Mouse (Mus musculus): ENCODE measurements around the gene Tomm6. TPM values are rescaled to one million over a fixed set of nuclear protein-coding genes. Genes with fewer than 3 reads are reported as not detected.
A peak's percentile ranks its signal among the peaks of the same experiment; 100 is the strongest.
"Not testable (repeated sequence)": the region's sequence is repeated elsewhere in the genome, so short reads cannot be mapped to it uniquely, and the experiment has no call there.

The Tomm6 gene
- polyA plus RNA-seq, 1 experiment from 2014 or later = 327 TPM

GRCm38 (mm10) chr17:47664474-47664873 is 23.7 kb downstream of the Tomm6 start:
- H3K4me3 ChIP-seq = no peak overlapping the region
- H3K4me2 ChIP-seq (replicated peaks) = no peak overlapping the region
- H3K27ac ChIP-seq = no peak overlapping the region
- 88% methylated on average over 7 of the region's 7 CpGs for WGBS
- H3K27me3 ChIP-seq (replicated peaks) = no peaks in the 10 kb centered on the region
- H3K4me1 ChIP-seq = peaks cover 10% of the 10 kb centered on the region; the same call in 1 of the 2 replicates
- no peaks in the 10 kb centered on the region for H3K9me3 ChIP-seq
- H3K36me3 ChIP-seq = peaks cover 3% of the 10 kb centered on the region
- no peak for ATAC-seq (ENCODE audit: low FRiP score, low read depth)
- H3K9ac ChIP-seq = no peak overlapping the region

GRCm38 (mm10) chr17:47663009-47663713 is 25.0 kb downstream of the Tomm6 start:
- 0 out of 2 replicates have a peak overlapping the region, but pooled peaks have one; percentile 37 for H3K27ac ChIP-seq
- H3K9ac ChIP-seq = no peak overlapping the region
- ATAC-seq (ENCODE audit: low FRiP score, low read depth) = peak; percentile 94

DNA sequence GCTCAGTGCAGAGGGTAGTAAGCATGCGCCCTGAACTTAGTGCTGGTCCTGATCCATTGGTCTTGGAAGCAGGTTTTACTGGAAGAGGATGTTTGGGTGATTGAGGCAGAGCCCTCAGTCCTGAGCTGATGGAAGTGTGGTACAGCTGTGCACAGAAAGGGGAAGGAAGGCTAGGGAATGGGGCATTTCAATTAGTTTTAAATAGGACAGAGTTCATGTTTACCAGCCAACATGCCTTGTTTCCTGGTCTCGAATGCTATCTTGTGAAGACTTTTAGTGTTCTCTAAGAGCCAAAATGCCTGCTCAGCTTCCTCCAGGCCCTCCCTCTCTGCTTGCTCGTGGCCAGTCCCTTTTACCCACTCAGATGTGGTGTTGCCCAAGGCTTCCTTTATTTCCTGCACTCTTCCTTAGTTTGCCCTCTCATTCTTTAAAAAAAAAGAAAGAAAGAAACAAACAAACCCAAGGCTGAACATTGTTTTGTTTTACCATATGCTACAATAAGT is 29.4 kb downstream of the Tomm6 start:
- H3K36me3 ChIP-seq = peaks cover 4% of the 10 kb centered on the region; the same call in 1 of the 2 replicates
- H3K27ac ChIP-seq = no peak overlapping the region
- ATAC-seq (ENCODE audit: low FRiP score, low read depth) = no peak
- 92% methylated on average over 3 of the region's 3 CpGs for WGBS
- H3K4me2 ChIP-seq (replicated peaks) = no peak overlapping the region
- no peaks in the 10 kb centered on the region for H3K9me3 ChIP-seq
- H3K9ac ChIP-seq = no peak overlapping the region
- H3K27me3 ChIP-seq (replicated peaks) = no peaks in the 10 kb centered on the region
- peaks cover 6% of the 10 kb centered on the region; the same call in 1 of the 2 replicates for H3K4me1 ChIP-seq
- H3K4me3 ChIP-seq = no peak overlapping the region

More at GRCm38 (mm10) chr17:47663009-47663713, 25.0 kb downstream of the Tomm6 start:
- H3K4me3 ChIP-seq = no peak overlapping the region
- H3K4me2 ChIP-seq (replicated peaks) = no peak overlapping the region
- H3K4me1 ChIP-seq = peaks cover 10% of the 10 kb centered on the region; the same call in 1 of the 2 replicates
- no peaks in the 10 kb centered on the region for H3K27me3 ChIP-seq (replicated peaks)
- H3K36me3 ChIP-seq = peaks cover 3% of the 10 kb centered on the region
- 17% methylated on average over 9 of the region's 9 CpGs for WGBS
- H3K9me3 ChIP-seq = no peaks in the 10 kb centered on the region

DNA sequence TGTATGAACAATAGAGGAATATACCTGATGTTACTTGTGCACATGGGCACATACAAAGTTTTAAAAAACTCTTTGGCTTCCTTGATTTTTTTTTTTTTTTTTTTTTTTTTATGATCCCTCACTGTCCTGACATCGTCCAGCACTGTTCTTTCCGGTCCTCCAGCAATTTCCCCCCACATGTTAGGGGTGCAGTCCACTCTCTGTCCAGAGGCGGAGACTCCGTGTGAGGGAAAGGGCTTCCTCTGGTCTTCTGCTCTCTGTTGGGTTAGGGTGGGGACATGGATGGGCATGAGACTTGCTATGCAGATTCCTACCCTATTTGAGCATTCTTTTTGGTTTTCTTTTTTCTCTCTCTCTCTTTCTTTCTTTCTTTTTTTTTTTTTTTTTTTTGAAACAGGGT is 30.3 kb downstream of the Tomm6 start:
- Histone ChIP-seq H3K36me3 (peaks cover 9% of the 10 kb centered on the region; the same call in 1 of the 2 replicates), H3K27me3 (replicated peaks) (no peaks in the 10 kb centered on the region), H3K4me1 (no peaks in the 10 kb centered on the region; the same call in 1 of the 2 replicates), H3K9ac (no peak overlapping the region), H3K27ac (no peak overlapping the region), H3K4me3 (no peak overlapping the region), H3K4me2 (replicated peaks) (no peak overlapping the region), H3K9me3 (no peaks in the 10 kb centered on the region)
- no peak for ATAC-seq (ENCODE audit: low FRiP score, low read depth)
- WGBS = 82% methylated on average over 4 of the region's 4 CpGs

GRCm38 (mm10) chr17:47655697-47656096 is 32.5 kb downstream of the Tomm6 start:
- no peaks in the 10 kb centered on the region for H3K27me3 ChIP-seq (replicated peaks)
- H3K4me2 ChIP-seq (replicated peaks) = no peak overlapping the region
- no peak for ATAC-seq (ENCODE audit: low FRiP score, low read depth)
- no peak overlapping the region for H3K27ac ChIP-seq
- no peaks in the 10 kb centered on the region for H3K9me3 ChIP-seq
- WGBS = 88% methylated on average over 5 of the region's 5 CpGs
- H3K36me3 ChIP-seq = peaks cover 9% of the 10 kb centered on the region; the same call in 1 of the 2 replicates
- H3K4me1 ChIP-seq = no peaks in the 10 kb centered on the region
- H3K9ac ChIP-seq = no peak overlapping the region
- H3K4me3 ChIP-seq = no peak overlapping the region

DNA sequence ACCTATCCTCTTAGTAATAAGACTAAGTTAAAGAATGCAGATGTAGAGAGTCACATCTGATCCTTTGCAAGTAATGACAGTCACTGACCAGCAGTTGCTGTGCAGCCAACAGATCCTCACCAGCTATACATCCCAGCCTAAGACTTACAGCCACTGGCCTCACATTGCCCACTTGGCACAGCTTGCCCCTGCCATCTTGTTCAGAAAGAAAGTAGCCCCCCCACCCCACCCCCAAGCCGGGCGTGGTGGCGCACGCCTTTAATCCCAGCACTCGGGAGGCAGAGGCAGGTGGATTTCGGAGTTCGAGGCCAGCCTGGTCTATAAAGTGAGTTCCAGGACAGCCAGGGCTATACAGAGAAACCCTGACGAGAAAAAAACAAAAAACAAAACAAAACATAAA is 33.8 kb downstream of the Tomm6 start:
- H3K27me3 ChIP-seq (replicated peaks); H3K9ac ChIP-seq; ATAC-seq (ENCODE audit: low FRiP score, low read depth): not testable (repeated sequence)

DNA sequence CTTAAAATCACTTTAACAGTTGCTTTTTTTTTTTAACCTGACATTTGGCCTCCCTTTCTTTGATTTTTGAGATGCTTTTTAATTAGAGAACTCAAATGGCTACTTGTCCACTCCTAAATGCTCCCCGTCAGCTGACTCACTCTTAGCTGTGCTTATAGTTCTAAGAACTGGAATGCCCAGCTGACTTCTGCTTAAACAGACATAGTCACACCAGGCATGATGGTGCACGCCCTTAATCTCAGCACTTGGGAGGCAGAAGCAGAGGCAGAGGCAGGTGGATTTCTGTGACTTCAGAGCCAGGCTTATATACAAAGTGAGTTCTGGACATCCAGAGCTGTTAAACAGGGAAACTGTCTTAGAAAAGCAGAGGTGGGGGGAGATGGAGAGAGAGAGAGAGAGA is 36.2 kb downstream of the Tomm6 start:
- Histone ChIP-seq H3K9ac (no peak overlapping the region), H3K27ac (no peak overlapping the region), H3K9me3 (no peaks in the 10 kb centered on the region), H3K27me3 (replicated peaks) (no peaks in the 10 kb centered on the region), H3K4me2 (replicated peaks) (no peak overlapping the region), H3K4me3 (no peak overlapping the region), H3K36me3 (peaks cover 6% of the 10 kb centered on the region; the same call in 1 of the 2 replicates), H3K4me1 (no peaks in the 10 kb centered on the region; the same call in 1 of the 2 replicates)
- 77% methylated on average over 2 of the region's 2 CpGs for WGBS
- no peak for ATAC-seq (ENCODE audit: low FRiP score, low read depth)

More for the DNA sequence above, 33.8 kb downstream of the Tomm6 start:
- H3K36me3 ChIP-seq; H3K4me2 ChIP-seq (replicated peaks); H3K4me1 ChIP-seq; H3K4me3 ChIP-seq; H3K9me3 ChIP-seq; H3K27ac ChIP-seq: not testable (repeated sequence)
- 92% methylated on average over 8 of the region's 8 CpGs for WGBS

GRCm38 (mm10) chr17:47648966-47649365 is 39.2 kb downstream of the Tomm6 start:
- Histone ChIP-seq H3K27ac (no peak overlapping the region), H3K4me2 (replicated peaks) (no peak overlapping the region), H3K4me1 (no peaks in the 10 kb centered on the region; the same call in 1 of the 2 replicates), H3K27me3 (replicated peaks) (no peaks in the 10 kb centered on the region), H3K9me3 (no peaks in the 10 kb centered on the region), H3K9ac (no peak overlapping the region), H3K4me3 (no peak overlapping the region), H3K36me3 (peaks cover 6% of the 10 kb centered on the region; the same call in 1 of the 2 replicates)
- WGBS = 24% methylated on average over 4 of the region's 4 CpGs
- 0 out of 2 replicates have a peak, but pooled peaks have one; percentile 17 for ATAC-seq (ENCODE audit: low FRiP score, low read depth)

GRCm38 (mm10) chr17:47646683-47647082 is 41.5 kb downstream of the Tomm6 start:
- WGBS = 60% methylated on average over 1 of the region's 1 CpGs
- no peaks in the 10 kb centered on the region for H3K36me3 ChIP-seq

DNA sequence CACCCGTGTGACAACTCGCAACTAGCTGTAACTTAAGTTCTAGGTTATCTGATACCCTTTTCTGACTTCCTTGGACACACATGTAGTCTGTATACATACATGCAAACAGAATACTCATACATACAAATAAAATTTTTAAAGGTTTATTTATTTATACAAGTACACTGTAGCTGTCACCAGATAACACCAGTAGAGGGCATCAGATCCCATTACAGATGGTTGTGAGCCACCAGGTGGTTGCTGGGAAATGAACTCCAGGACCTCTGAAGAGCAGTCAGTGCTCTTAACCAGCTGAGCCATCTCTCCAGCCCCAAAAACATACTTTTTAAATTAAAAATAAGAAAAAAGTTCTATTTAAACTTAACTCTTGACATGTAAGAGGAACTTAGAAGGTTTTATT is 45.2 kb downstream of the Tomm6 start:
- no peak overlapping the region for H3K9ac ChIP-seq
- WGBS = 82% methylated on average over 2 of the region's 2 CpGs
- no peaks in the 10 kb centered on the region for H3K9me3 ChIP-seq
- no peak overlapping the region for H3K4me2 ChIP-seq (replicated peaks)
- H3K36me3 ChIP-seq = no peaks in the 10 kb centered on the region
- no peak overlapping the region for H3K27ac ChIP-seq
- no peak overlapping the region for H3K4me3 ChIP-seq
- no peak for ATAC-seq (ENCODE audit: low FRiP score, low read depth)
- no peaks in the 10 kb centered on the region for H3K27me3 ChIP-seq (replicated peaks)
- H3K4me1 ChIP-seq = no peaks in the 10 kb centered on the region; the same call in 1 of the 2 replicates

More at GRCm38 (mm10) chr17:47646683-47647082, 41.5 kb downstream of the Tomm6 start:
- no peaks in the 10 kb centered on the region for H3K9me3 ChIP-seq
- ATAC-seq (ENCODE audit: low FRiP score, low read depth) = no peak
- no peak overlapping the region for H3K4me3 ChIP-seq
- H3K27me3 ChIP-seq (replicated peaks) = no peaks in the 10 kb centered on the region
- H3K4me2 ChIP-seq (replicated peaks) = no peak overlapping the region
- no peaks in the 10 kb centered on the region; the same call in 1 of the 2 replicates for H3K4me1 ChIP-seq
- no peak overlapping the region for H3K27ac ChIP-seq
- H3K9ac ChIP-seq = no peak overlapping the region
